Mouse (Mus musculus) intestine, postnatal 0 days (tissue): Measurements from ENCODE around the gene Stxbp2. TPM values are rescaled to one million over a fixed set of nuclear protein-coding genes. Genes with fewer than 3 reads are reported as not detected.

ENCODE experiments used
- ATAC-seq: fragments of 200-750 bp; cut with Nextera tagmentation; 2 replicates; pipeline ENCODE4 v1.8.0; 2017; ENCODE audit warnings: mild to moderate bottlenecking, moderate TSS enrichment, moderate library complexity
- H3K27ac ChIP-seq: fragments of 300-500 bp; sonication (generic); 2 replicates; pipeline ENCODE4 v1.5.1; 2014; ENCODE audit warnings: mild to moderate bottlenecking, low read depth, low read length, moderate library complexity
- H3K27me3 ChIP-seq: fragments of 300-500 bp; sonication (generic); replicated peaks from 2 replicates; pipeline ENCODE4 v1.6.1; 2014; ENCODE audit warnings: low read length, mixed read lengths; ENCODE audit not compliant: control insufficient read depth, insufficient read depth
- H3K36me3 ChIP-seq: fragments of 300-500 bp; sonication (generic); 2 replicates; pipeline ENCODE4 v1.6.1; 2014; ENCODE audit warnings: mild to moderate bottlenecking, moderate library complexity; ENCODE audit not compliant: control insufficient read depth, insufficient read depth
- H3K4me1 ChIP-seq: fragments of 300-500 bp; sonication (generic); replicated peaks from 2 replicates; pipeline ENCODE4 v1.6.1; 2014; ENCODE audit warnings: antibody characterized with exemption, low read length, mixed read lengths; ENCODE audit not compliant: control insufficient read depth, insufficient read depth
- H3K4me2 ChIP-seq: fragments of 300-500 bp; sonication (generic); replicated peaks from 2 replicates; pipeline ENCODE4 v1.6.1; 2014; ENCODE audit warnings: low read depth, mild to moderate bottlenecking, moderate library complexity
- H3K4me3 ChIP-seq: fragments of 300-500 bp; sonication (generic); 2 replicates; pipeline ENCODE4 v1.5.1; 2014; ENCODE audit warnings: low read depth, low read length
- H3K9ac ChIP-seq: fragments of 300-500 bp; sonication (generic); 2 replicates; pipeline ENCODE4 v1.6.1; 2014; ENCODE audit warnings: mild to moderate bottlenecking, low read depth, low read length
- H3K9me3 ChIP-seq: fragments of 300-500 bp; sonication (generic); 2 replicates; pipeline ENCODE4 v1.6.1; 2016; ENCODE audit warnings: mixed run types; ENCODE audit not compliant: control insufficient read depth
- CTCF ChIP-seq: sonication (generic); IDR thresholded peaks from 2 replicates; pipeline ENCODE4 v1.5.1; 2016; ENCODE audit warnings: low read depth, mild to moderate bottlenecking, control low read depth, antibody characterized with exemption, moderate library complexity
- WGBS: fragments of 180-500 bp; shearing (Covaris S2); extraction: QIAGEN DNeasy Blood & Tissue Kit; methylation state at CpG from one replicate; pipeline ENCODE4 v1.1.7; 2014; 5-methylcytosine and 5-hydroxymethylcytosine counted together
- polyA plus RNA-seq: library from polyadenylated mRNA; unstranded; fragments of >200 nt; fragmentation: Nextera tagmentation; extraction: Ambion mirVana; gene quantifications from 2 replicates; pipeline ENCODE4 v1.2.1, GENCODE M21; 2015

The Stxbp2 gene
- polyA plus RNA-seq, 1 experiment from 2014 or later, result 163 TPM

DNA sequence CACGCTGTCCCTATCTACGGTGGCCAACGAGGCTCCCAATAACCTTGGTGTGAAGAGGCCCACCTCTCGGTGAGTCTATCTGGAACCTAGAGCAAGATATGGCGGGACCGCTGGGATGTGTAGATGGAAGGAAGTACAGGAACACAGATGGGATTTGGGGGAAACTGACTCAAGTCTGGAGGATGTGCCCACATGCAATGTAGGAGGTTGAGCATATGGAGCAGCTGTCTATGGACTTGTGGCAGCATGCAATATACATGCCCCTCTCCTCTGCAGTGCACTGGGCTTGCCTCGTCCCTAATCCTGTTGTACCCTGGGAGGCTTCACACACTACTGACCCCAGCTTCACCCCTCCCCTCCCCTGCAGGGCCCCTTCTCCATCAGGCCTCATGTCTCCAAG, 22.9 kb upstream of the Stxbp2 start:
- H3K4me1 ChIP-seq, result no peaks in the 10 kb centered on the region
- ATAC-seq, result no peak
- H3K4me2 ChIP-seq, result no peak overlapping the region
- H3K9me3 ChIP-seq, result no peaks in the 10 kb centered on the region
- H3K27me3 ChIP-seq, result no peaks in the 10 kb centered on the region
- no peak overlapping the region for H3K27ac ChIP-seq
- no peak for TF ChIP-seq CTCF
- 77% methylated on average over 7 of the region's 7 CpGs for WGBS
- H3K36me3 ChIP-seq, result peaks cover 81% of the 10 kb centered on the region
- no peak overlapping the region for H3K9ac ChIP-seq
- no peak overlapping the region for H3K4me3 ChIP-seq

DNA sequence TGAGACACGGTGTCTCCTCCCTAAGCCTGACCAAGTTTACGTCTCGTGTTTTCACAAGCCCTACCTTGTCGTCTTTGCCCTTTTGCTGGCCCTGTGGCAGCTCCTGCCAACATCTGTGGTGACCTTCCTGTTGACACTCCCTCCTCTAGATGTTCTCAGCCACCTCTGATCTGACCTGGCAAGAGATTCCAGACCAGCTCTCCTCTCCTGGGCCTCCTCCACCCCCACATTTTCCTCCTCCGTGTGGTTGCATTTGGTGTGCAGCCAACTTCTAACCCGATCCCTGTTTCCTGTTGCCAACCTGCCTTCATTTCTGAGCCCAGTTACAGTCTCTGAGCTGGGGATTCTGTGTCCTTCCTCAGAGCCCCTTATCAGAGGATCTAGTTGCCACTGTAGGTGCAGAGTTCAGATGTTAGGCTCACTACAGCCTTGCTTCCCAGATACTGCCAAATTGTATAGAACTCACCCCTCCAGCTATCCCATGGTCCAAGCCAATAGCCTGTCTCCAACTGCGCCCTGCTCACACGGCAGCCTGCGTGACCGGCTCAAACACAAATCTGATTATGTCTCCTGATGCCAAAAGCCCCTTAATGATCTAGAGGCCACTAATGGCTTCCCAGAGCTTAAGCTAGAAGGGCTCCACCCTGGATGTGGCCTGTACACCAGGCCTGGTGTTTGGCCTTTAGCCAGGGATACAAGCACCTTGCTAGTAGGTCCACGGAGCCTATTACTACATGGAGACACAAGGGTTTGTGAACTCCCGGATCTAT, 21.5 kb upstream of the Stxbp2 start:
- Histone ChIP-seq H3K4me2 (no peak overlapping the region), H3K27me3 (no peaks in the 10 kb centered on the region), H3K36me3 (peaks cover 82% of the 10 kb centered on the region), H3K27ac (no peak overlapping the region), H3K4me1 (no peaks in the 10 kb centered on the region), H3K4me3 (no peak overlapping the region), H3K9me3 (no peaks in the 10 kb centered on the region), H3K9ac (no peak overlapping the region)
- no peak for ATAC-seq
- TF ChIP-seq CTCF, result no peak
- WGBS, result 77% methylated on average over 12 of the region's 12 CpGs

DNA sequence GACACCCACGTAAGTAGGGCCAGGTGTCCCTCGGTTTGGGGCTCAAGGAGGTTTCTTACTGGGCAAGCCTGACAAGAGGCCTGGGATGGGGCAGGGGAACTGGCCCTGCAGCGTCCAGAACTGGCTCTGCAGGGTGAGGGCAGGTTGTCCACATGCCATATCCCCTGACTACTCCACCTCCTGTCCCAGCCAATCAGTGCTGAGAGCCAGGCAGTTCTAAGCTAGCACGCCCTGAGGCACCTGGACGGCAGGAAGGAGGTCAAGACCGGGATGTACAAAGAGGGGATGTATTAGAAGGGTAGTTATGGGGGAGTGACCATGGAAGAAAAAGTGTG, 21.0 kb upstream of the Stxbp2 start:
- Histone ChIP-seq H3K9me3 (no peaks in the 10 kb centered on the region), H3K4me2 (no peak overlapping the region), H3K9ac (no peak overlapping the region), H3K27me3 (no peaks in the 10 kb centered on the region), H3K4me1 (no peaks in the 10 kb centered on the region), H3K4me3 (no peak overlapping the region), H3K36me3 (peaks cover 82% of the 10 kb centered on the region), H3K27ac (no peak overlapping the region)
- WGBS, result 57% methylated on average over 6 of the region's 6 CpGs
- no peak for TF ChIP-seq CTCF
- ATAC-seq, result no peak

DNA sequence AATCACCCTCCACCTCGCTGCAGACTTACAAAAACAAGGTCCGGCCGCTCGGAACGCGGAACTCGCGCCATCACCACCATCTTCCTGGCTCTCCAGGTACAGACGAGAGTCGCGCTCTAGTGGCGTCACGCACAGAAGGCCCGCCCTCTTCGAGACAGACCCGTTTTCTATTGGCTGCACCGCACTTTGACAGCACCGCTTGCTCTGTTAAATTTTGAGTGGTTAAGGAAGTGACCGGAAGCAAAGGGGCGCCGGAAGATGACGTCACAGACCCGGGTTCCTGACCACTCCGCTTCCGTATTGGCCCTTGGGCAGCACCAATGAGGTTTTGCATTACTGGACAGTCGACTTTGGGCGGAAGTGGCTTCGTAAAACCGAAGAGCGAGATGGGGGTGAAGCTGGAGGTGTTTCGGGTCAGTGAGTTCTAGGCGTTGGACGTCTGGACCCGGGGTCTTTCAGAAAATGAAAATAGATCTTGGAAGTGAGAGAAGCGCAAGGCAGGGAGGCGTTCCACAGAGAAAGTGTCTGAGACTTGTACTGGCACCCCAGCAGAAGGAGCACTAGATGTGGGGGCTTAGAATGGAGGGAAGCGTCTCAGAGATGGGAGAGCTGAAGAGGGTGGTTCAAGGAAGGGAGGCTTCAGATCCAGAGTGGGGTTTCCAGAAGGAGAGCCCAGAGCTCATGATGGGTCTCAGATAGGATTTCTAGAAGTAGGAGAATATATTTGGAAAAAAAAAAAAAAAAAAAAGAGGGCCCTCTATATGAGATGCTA, 9.4 kb upstream of the Stxbp2 start, which contains the start of the genes Xab2 and Pet100:
Gene Xab2 (minus strand): TSS at position 118 of the 772 bp plus-strand sequence.
Gene Pet100 (plus strand): TSS at position 350 of the 772 bp plus-strand sequence.
- Histone ChIP-seq H3K9me3 (no peaks in the 10 kb centered on the region), H3K4me2 (peak within 1 kb of the TSS; percentile 89), H3K27ac (no peak within 1 kb of the TSS), H3K9ac (peak within 1 kb of the TSS; percentile 84), H3K4me1 (peaks cover 6% of the 10 kb centered on the region), H3K4me3 (peak within 1 kb of the TSS; percentile 92), H3K27me3 (no peaks in the 10 kb centered on the region), H3K36me3 (peaks cover 23% of the 10 kb centered on the region)
- TF ChIP-seq CTCF, result no peak
- under 1% methylated on average over 37 of the region's 37 CpGs for WGBS
- ATAC-seq, result peak; percentile 99

DNA sequence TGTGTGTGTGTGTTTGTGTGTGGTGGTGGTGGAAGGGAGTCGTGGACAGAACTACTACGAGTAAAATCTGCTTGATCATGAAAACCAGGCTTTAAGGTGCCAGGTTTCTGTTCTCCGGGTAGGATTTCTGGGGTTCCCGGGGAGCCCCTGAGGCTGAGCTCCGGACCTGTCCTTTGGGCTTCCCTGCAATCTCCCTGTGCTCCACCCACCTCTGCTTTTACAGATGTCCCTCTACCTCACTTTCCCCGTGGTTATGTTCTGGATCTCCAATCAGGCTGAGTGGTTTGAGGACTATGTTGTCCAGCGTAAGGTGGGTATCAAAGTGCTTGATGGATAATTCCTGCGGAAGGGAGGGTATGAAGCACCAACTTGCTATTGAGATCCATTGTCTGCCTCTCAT, 8.6 kb upstream of the Stxbp2 start:
- Histone ChIP-seq H3K9ac (0 out of 2 replicates have a peak overlapping the region, but pooled peaks have one; percentile 68), H3K27ac (no peak overlapping the region), H3K4me3 (peak overlapping the region; percentile 92), H3K36me3 (peaks cover 17% of the 10 kb centered on the region), H3K27me3 (no peaks in the 10 kb centered on the region), H3K9me3 (no peaks in the 10 kb centered on the region), H3K4me2 (peak overlapping the region; percentile 89), H3K4me1 (peaks cover 6% of the 10 kb centered on the region)
- WGBS, result 60% methylated on average over 8 of the region's 8 CpGs
- TF ChIP-seq CTCF, result no peak
- no peak for ATAC-seq

DNA sequence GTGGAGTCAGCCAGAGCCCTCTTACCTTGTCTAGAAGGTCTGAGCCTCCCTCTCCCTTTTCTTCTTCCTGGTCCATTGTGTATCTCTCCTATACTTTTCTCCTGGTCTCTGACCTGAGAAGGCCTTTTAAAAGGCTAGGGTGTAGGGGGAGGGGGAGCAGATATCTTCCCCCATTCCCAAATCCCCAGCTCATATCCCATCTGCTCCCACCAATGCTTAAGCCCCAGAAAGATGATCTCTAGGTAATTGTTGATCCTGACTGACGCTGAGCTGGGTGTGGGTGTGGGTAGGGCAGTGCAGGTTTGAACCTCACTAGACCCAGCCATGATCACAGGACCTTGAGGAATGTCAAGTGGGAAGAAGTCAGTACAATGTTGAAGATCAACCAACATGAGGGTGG, 5.3 kb upstream of the Stxbp2 start, which contains the start of gene Pcp2:
Gene Pcp2 (minus strand): TSS at position 101 of the 400 bp plus-strand sequence.
- Histone ChIP-seq H3K36me3 (no peaks in the 10 kb centered on the region; the same call in 1 of the 2 replicates), H3K27ac (no peak within 1 kb of the TSS), H3K4me1 (peaks cover 3% of the 10 kb centered on the region), H3K9me3 (no peaks in the 10 kb centered on the region), H3K4me3 (no peak within 1 kb of the TSS), H3K4me2 (no peak within 1 kb of the TSS), H3K9ac (no peak within 1 kb of the TSS), H3K27me3 (no peaks in the 10 kb centered on the region)
- WGBS, result 64% methylated on average over 1 of the region's 1 CpGs
- TF ChIP-seq CTCF, result no peak
- no peak for ATAC-seq
